Mouse (Mus musculus) fibroblast of lung, adult 2 months (primary cell): ENCODE measurements around the gene Wnt5b.

Source experiments
- DNase-seq: peaks from one replicate; pipeline ENCODE4 v3.0.0-alpha.2; 2011; ENCODE audit warnings: low read depth

Gene Wnt5b

DNA sequence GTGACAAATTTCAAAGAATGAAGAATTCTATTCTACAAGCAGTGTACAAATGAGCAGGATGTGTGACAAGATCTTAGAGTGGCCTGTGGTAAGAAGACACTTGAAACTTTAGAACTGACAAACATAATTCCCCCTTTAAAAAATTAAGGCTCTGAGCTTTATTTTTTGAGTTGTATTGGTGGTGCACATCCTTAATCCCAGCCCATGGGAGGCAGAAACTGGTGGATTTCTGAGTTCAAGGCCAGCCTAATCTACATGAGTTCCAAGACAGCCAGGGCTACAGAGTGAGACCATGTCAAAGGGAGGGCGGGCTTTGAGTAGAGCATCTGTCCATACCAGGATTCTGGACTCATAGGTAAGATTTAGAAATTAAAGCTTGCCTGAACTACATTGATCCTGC lies 157.3 kb downstream of the Wnt5b start:
- DNase-seq, result no peak

DNA sequence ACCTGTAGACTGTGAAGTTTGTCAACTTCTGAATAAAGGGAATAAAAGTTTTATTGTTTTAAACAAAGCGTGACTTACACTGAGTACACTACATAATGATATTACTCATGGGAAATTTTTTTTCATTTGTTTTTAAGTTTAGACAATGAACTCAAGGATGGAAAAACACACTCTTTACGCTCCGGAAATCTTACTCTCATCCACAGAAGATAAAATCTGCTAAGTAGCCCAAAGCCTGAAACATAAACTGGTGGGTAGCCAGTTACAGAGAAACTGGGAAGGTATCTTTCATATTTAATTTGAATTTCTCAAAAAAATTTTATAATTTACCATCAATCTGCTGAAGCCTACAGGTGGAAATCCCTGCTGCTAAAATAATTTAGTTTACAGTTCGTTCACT lies 157.7 kb downstream of the Wnt5b start:
- DNase-seq, result no peak

DNA sequence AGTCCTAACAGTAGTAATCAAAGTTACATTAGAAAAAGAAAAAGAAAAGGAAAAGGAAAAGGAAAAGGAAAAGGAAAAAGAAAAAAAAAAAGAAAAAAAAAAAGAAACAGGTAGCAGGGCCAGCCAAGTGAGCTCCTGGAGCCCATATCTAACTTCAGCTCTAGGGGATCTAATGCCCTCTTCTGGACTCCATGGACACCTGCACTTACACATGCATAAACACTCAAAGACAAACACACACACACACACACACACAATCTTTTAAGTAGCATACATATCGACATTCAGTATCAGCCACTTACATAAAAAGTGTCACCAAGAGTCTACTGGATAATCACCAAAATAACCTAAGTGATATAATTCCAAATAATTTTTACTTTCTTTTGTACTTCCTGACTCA lies 158.5 kb downstream of the Wnt5b start:
- no peak for DNase-seq
